Mouse (Mus musculus): ENCODE results near the gene Lsg1.

Lsg1 gene

DNA sequence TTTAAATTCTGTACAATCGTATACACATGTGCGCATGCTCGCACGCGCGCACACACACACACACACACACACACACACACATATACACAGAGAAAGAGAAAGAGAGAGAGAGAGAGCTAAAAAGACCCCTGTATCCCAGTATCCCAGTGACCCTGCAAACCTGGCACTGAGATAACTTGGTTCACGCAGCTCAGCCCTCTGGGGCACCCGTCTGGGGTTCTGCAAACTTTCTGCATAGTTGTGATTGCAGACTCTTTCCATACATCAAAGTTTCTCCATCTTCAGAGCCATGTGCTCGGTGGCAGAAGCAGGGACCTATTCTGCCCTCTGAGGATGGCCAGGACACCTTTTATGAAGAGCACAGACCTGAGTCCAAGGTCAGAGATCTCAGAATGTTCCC, 70.4 kb downstream of the Lsg1 start:
- no peak for DNase-seq

DNA sequence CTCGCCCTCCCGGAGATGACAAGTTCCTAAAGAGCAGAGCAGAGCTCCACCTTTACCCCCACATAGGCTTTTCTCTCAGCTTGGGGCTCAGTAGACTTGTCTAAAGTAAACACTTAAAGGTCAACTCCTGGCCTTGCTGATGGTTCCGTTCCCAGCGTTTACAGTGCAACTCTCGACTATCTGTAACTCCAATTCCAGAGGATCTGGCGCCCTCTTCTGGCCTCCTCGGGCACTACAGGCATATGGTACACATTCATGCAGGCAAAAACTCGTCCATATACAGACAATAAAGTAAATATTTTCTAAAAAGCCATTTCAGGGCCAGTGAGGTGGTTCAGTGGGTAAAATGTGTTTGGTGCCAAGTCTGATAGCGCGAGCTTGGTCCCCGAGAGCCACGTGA, 72.0 kb downstream of the Lsg1 start:
- DNase-seq = peak in 1 of 2 experiments; percentile 47

DNA sequence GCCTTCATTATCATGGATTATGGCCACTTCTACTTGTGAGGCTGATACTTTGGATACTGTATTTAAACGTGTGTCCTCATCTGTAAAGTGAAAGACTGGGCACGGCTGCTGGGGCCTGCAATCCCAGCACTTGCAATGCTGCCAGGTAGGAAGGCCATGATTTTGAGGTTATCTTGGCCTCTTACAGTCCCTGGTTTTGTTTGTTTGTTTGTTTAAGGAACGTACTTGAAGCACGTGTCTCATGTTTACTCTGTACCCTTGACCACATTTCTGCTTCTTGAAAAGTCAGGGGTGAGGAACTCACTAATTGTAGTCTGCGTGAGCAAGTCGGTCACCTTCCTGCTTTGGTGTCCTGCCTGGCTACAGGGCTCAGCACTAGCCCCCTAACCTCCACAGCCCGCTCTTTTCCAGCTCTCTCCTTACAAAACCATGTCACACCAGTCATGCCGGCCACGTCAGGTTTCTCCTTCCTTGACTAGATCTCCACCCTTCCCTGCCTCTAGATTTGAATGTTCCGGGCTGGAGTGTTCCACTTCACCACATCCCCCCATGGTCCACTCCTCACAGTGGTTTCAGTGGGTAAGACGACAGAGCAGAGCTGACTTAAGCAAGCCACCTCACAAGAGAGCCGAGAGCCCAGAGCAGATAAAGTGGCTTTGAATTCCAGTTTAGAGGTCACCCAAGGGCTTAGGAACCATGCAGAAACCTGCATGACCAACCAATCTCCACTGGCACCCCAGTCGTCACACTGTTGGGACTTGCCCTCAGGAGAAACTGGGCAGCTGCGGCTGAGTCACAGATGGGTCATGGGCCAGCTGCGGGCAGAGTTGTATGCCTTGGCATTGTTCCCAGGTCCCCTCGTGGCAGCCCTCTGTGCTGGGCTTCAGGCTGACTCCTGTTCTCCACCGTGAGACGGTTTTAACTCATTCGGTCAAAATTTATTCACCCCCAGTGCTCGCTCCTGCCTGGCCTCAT, 74.1 kb downstream of the Lsg1 start:
- DNase-seq = peak in 1 of 2 experiments; percentile 37

DNA sequence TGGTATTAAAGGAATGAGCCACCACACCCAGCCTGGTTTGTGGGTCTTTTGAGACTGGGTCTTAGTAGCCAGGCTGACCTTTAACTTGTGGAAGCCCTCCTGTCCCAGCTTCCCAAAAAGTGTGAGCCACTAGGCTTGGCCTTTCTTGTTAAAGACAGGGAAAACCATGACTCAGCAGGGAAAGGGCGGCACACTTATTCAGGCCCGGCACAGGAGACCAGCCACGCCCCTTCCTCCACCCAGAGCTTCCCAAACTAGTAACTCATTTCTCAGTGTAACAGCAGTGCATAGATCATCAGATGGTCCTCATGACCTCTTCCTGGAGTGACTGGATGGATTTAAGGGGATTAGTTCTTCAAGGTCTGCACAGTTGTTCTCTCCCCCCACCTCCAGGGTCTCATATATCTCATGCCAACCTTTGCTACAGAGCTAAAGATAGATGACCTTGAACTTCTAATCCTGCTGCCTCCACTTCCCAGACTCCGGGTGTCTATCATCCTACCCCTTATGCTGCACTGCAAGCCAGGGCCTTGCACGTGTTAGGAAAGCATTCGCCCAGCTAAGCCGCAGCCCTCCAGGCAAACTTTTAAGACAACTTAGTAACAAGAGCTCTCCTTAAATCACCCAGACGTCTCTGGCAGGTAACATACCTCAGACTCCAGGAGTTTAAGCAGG, 74.9 kb downstream of the Lsg1 start:
- DNase-seq = no peak

DNA sequence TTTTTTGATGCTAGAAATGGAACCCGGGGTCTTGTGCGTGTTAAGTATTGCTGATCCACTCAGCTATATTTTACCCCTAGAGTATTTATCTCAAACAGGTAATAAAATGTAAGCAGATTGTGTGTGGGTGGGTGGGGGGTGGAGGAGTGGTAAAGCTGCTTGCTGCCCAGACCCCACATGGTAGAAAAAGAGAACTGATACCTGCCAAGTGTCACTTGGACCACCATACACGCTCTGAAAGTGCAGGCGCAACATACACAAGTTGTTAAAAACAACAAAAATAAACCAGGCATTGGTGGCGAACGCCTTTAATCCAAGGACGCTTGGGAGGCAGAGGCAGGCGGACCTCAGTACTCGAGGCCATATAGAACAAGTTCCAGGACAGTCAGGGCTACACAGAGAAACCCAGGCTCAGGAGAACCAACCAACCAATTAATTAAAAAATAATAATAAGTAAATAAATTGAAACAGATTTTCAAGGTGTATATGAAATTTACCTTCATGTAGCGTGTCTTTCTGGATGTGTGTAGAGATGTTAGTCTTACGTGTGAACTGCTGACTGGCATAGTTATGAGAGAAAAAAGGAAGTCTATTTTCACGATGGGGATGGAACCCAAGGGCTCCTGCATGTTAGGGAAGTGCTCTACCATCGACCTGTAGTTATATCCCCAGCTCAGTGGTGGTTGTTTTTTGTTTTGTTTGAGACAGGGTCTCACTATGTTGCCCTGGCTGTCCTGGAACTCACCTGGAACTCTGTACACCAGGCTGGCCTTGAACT, 75.6 kb downstream of the Lsg1 start:
- DNase-seq = no peak

DNA sequence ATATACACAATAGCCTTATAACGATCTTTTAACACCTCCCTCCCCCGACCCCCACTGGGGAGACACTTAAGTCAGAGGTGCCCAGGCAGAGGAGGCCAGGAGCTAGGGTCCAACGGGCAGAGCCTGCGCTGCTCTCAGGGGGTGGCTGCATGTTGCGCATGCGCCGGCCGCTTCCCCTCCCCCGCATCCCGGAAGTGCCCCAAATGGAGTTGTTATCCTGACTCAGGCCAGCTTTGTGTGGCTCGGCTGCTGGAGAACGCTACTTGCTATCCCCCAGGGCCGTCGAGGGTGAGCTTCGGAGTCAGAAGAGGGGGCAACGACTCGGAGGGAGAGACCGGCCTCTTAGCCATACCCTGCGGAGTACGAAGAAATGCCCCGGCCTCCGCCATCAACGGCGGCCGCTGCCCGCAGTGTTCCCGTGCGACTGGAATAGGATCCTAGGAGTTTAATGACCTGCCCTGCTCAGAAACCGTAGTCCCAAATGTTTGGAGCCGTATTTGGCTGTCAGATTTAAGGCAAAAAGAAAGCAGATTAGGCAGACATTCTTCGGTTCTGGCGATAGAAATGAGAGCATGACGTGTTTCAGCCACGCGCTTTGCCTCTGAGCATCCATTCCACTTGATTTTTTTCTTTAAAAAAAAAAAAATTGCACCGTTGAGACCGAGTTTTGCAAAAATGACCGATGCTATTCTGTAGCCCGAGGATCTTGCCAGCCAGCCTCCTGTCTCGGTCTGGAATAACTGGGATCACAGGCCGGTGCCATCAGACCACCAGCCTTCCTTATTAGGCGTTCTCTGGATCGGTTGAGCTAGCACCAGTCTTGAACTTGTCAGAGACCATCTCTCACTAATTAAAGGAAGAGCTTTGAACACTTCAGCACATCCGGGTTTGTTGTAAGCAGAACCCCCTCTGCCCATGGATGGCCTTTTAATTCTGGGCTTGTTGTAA, 76.6 kb downstream of the Lsg1 start:
- DNase-seq = peak; percentile 90 to 93

All from cerebellum, postnatal 25 days (tissue).